Comparison of ENCODE assay signal across 37 mouse cellular contexts in the genomic region with DNA sequence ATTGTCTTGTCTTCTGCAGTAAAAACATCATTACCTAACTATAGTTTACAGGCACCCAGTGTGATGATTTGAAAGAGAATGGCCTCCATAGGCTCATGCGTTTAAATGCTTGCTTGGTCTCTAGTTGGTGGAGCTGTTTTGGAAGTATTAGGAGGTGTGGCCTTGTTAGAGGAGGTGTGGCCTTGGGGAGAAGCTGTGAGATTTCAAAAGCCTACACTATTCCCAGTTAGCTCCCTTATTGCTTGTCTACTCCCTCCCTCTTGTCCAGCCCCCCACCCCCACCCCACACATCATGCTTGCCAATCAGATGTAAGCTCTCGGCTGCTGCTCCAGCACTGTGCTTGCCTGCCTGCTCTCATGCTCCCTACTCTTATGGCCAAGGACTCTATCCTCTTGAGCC. TPM values are rescaled to one million over a fixed set of nuclear protein-coding genes. Genes with fewer than 3 reads are reported as not detected.
DNase-seq lines count a peak whose midpoint lies in the region; ATAC-seq and TF ChIP-seq lines count a peak whose summit lies in the region.
"Had no signal": no experiment of that assay in that cellular context is flagged by ENCODE, and none has a peak within 500 bp of the region (broad histone marks: within the 10 kb centered on the region; RNA-seq: fewer than 3 reads in every experiment).

No protein-coding gene starts in this region.

- ATAC-seq in hindbrain, embryonic 15.5 days (ENCODE audit: low FRiP score, low read depth), result no peak
- ATAC-seq in hindbrain, postnatal 0 days, result no peak
- ATAC-seq in midbrain, embryonic 13.5 days, result no peak
- ATAC-seq in midbrain, embryonic 14.5 days (ENCODE audit: low FRiP score, low TSS enrichment), result no peak
- ATAC-seq: forebrain, embryonic 13.5 days; inflammation-experienced regulatory T-cells, adult 6 months had no signal

- H3K27ac ChIP-seq in hindbrain, embryonic 15.5 days (replicated peaks), result no peak overlapping the region
- H3K27ac ChIP-seq in hindbrain, postnatal 0 days, result no peak overlapping the region
- H3K27ac ChIP-seq in midbrain, embryonic 13.5 days, result no peak overlapping the region
- H3K27ac ChIP-seq in midbrain, embryonic 14.5 days (replicated peaks; ENCODE audit: low read depth, low read length), result no peak overlapping the region
- no peak overlapping the region for H3K27ac ChIP-seq in embryonic facial prominence, embryonic 10.5 days (replicated peaks)
- H3K27ac ChIP-seq: embryonic facial prominence, embryonic 15.5 days; forebrain, embryonic 13.5 days; layer of hippocampus, adult 2 months; left cerebral cortex, adult 2 months; liver, embryonic 15.5 days; lung, embryonic 15.5 days had no signal

- TF ChIP-seq CTCF in hindbrain, postnatal 0 days (IDR thresholded peaks at IDR 0.05; ENCODE audit: low read depth), result no peak

- no peak overlapping the region for H3K9ac ChIP-seq in hindbrain, embryonic 15.5 days
- H3K9ac ChIP-seq in hindbrain, postnatal 0 days (replicated peaks; ENCODE audit: low read length), result no peak overlapping the region
- H3K9ac ChIP-seq in midbrain, embryonic 13.5 days (replicated peaks), result no peak overlapping the region
- no peak overlapping the region for H3K9ac ChIP-seq in midbrain, embryonic 14.5 days (replicated peaks; ENCODE audit: low read length)
- H3K9ac ChIP-seq: embryonic facial prominence, embryonic 15.5 days; liver, embryonic 15.5 days had no signal

- H3K36me3 ChIP-seq in hindbrain, embryonic 15.5 days, result peaks cover 38% of the 10 kb centered on the region
- H3K36me3 ChIP-seq in hindbrain, postnatal 0 days (ENCODE audit: insufficient read depth, low read length), result peaks cover 34% of the 10 kb centered on the region
- H3K36me3 ChIP-seq in midbrain, embryonic 13.5 days, result peaks cover 49% of the 10 kb centered on the region
- H3K36me3 ChIP-seq in midbrain, embryonic 14.5 days (ENCODE audit: control insufficient read depth, insufficient read depth, low read length), result peaks cover 48% of the 10 kb centered on the region
- peaks cover 55% of the 10 kb centered on the region for H3K36me3 ChIP-seq in embryonic facial prominence, embryonic 10.5 days (replicated peaks)

- 88% methylated on average over 2 of the region's 2 CpGs for WGBS in hindbrain, embryonic 15.5 days
- WGBS in hindbrain, postnatal 0 days, result 88% methylated on average over 2 of the region's 2 CpGs
- 90% methylated on average over 2 of the region's 2 CpGs for WGBS in midbrain, embryonic 13.5 days
- 96% methylated on average over 2 of the region's 2 CpGs for WGBS in midbrain, embryonic 14.5 days
- WGBS in embryonic facial prominence, embryonic 10.5 days, result 92% methylated on average over 2 of the region's 2 CpGs

- H3K27me3 ChIP-seq in hindbrain, embryonic 15.5 days, result no peaks in the 10 kb centered on the region
- no peaks in the 10 kb centered on the region for H3K27me3 ChIP-seq in hindbrain, postnatal 0 days (ENCODE audit: insufficient read depth, low read length)
- no peaks in the 10 kb centered on the region for H3K27me3 ChIP-seq in midbrain, embryonic 13.5 days
- H3K27me3 ChIP-seq in midbrain, embryonic 14.5 days (ENCODE audit: control insufficient read depth, insufficient read depth, low read length), result no peaks in the 10 kb centered on the region
- no peaks in the 10 kb centered on the region for H3K27me3 ChIP-seq in embryonic facial prominence, embryonic 10.5 days (replicated peaks; ENCODE audit: low read depth, poor library complexity, severe bottlenecking)
- H3K27me3 ChIP-seq: embryonic facial prominence, embryonic 15.5 days; forebrain, embryonic 13.5 days; heart, embryonic 12.5 days; liver, embryonic 15.5 days; lung, embryonic 15.5 days had no signal

- H3K4me1 ChIP-seq in hindbrain, embryonic 15.5 days (replicated peaks), result peaks cover 16% of the 10 kb centered on the region
- peaks cover 7% of the 10 kb centered on the region for H3K4me1 ChIP-seq in hindbrain, postnatal 0 days (ENCODE audit: insufficient read depth, low read length)
- peaks cover 11% of the 10 kb centered on the region for H3K4me1 ChIP-seq in midbrain, embryonic 13.5 days (replicated peaks)
- H3K4me1 ChIP-seq in midbrain, embryonic 14.5 days (ENCODE audit: control insufficient read depth, insufficient read depth, low read length), result peaks cover 6% of the 10 kb centered on the region
- peaks cover 9% of the 10 kb centered on the region for H3K4me1 ChIP-seq in embryonic facial prominence, embryonic 10.5 days

- no peak overlapping the region for H3K4me3 ChIP-seq in hindbrain, embryonic 15.5 days
- no peak overlapping the region for H3K4me3 ChIP-seq in hindbrain, postnatal 0 days (ENCODE audit: low read length)
- H3K4me3 ChIP-seq in midbrain, embryonic 13.5 days (replicated peaks), result peak overlapping the region; percentile 91; the same call in 1 of the 2 replicates
- no peak overlapping the region for H3K4me3 ChIP-seq in midbrain, embryonic 14.5 days (replicated peaks; ENCODE audit: low read depth, low read length)
- peak overlapping the region; percentile 73; the same call in 1 of the 2 replicates for H3K4me3 ChIP-seq in embryonic facial prominence, embryonic 10.5 days

- no peaks in the 10 kb centered on the region for H3K9me3 ChIP-seq in hindbrain, embryonic 15.5 days
- no peaks in the 10 kb centered on the region for H3K9me3 ChIP-seq in hindbrain, postnatal 0 days (ENCODE audit: low read length)
- no peaks in the 10 kb centered on the region for H3K9me3 ChIP-seq in midbrain, embryonic 13.5 days
- H3K9me3 ChIP-seq in midbrain, embryonic 14.5 days (ENCODE audit: control insufficient read depth, low read length), result no peaks in the 10 kb centered on the region
- H3K9me3 ChIP-seq in embryonic facial prominence, embryonic 10.5 days, result no peaks in the 10 kb centered on the region
- H3K9me3 ChIP-seq: embryonic facial prominence, embryonic 15.5 days; forebrain, embryonic 13.5 days; heart, embryonic 12.5 days; liver, embryonic 15.5 days; lung, embryonic 15.5 days had no signal

- 0 out of 2 replicates have a peak overlapping the region, but pooled peaks have one; percentile 69 for H3K4me2 ChIP-seq in hindbrain, embryonic 15.5 days
- H3K4me2 ChIP-seq in hindbrain, postnatal 0 days (ENCODE audit: low read depth, low read length), result no peak overlapping the region
- H3K4me2 ChIP-seq in midbrain, embryonic 13.5 days (replicated peaks), result no peak overlapping the region
- H3K4me2 ChIP-seq in midbrain, embryonic 14.5 days (ENCODE audit: low read length), result no peak overlapping the region

- DNase-seq in hindbrain, postnatal 0 days (ENCODE audit: low spot score), result no peak
- no peak for DNase-seq in midbrain, embryonic 14.5 days
- no peak for DNase-seq in embryonic facial prominence, embryonic 10.5 days (ENCODE audit: low spot score)
- DNase-seq in embryo, embryonic 10.5 days (ENCODE audit: low spot score), result no peak
- DNase-seq in adrenal gland, adult 2 months, result no peak
- DNase-seq: adrenal gland, postnatal 14 days; B cell, adult 2 months; cerebellum, adult 18-20 months; cerebellum, postnatal 10 days; gastrocnemius, postnatal 25 days; heart, adult 18-20 months; heart, postnatal 4 days; kidney, adult 11 months; kidney, postnatal 36 days; lung, postnatal 36 days; right cerebral cortex, adult 18-20 months; spleen, adult 18-20 months; thymus, postnatal 14 days had no signal

RNA-seq across cellular contexts. Expression of gene Plrg1, which starts 1.7 kb away (rescaled TPM):
- 92.6 and 99.3 TPM in 2 replicates for polyA plus RNA-seq in hindbrain, embryonic 15.5 days (2015; fragmentation: Nextera tagmentation; extraction: Ambion mirVana)
- 62.7 and 71.2 TPM in 2 replicates for total RNA-seq in hindbrain, postnatal 0 days (2014; rRNA removed)
- polyA plus RNA-seq in hindbrain, postnatal 0 days (2015; fragmentation: Nextera tagmentation; extraction: Ambion mirVana), result 74.8 and 77.7 TPM in 2 replicates
- polyA plus RNA-seq in midbrain, embryonic 13.5 days (2015; fragmentation: Nextera tagmentation; extraction: Ambion mirVana), result 115 and 119 TPM in 2 replicates
- polyA plus RNA-seq in midbrain, embryonic 14.5 days (2014; fragmentation: Nextera tagmentation; extraction: Ambion mirVana), result 103 and 119 TPM in 2 replicates
- polyA plus RNA-seq in embryonic facial prominence, embryonic 10.5 days (2016; fragmentation: Nextera tagmentation; extraction: Ambion mirVana), result 133 and 139 TPM in 2 replicates
- total RNA-seq in adrenal gland, adult 2 months (2021), result 10 to 100 TPM; 49.0 to 50.2 TPM
- 12.4 and 16.0 TPM in 2 replicates for polyA plus RNA-seq in adrenal gland, adult 2 months (2012; rRNA removed)

RNA-seq across cellular contexts. Expression of gene Fgb, which starts 7.4 kb away (rescaled TPM):
- polyA plus RNA-seq in hindbrain, embryonic 15.5 days (2015; fragmentation: Nextera tagmentation; extraction: Ambion mirVana), result 0.19 TPM in 1 of 2 replicates, not detected in the other
- total RNA-seq in hindbrain, postnatal 0 days (2014; rRNA removed), result not detected in 2 replicates
- polyA plus RNA-seq in hindbrain, postnatal 0 days (2015; fragmentation: Nextera tagmentation; extraction: Ambion mirVana), result not detected in 2 replicates
- polyA plus RNA-seq in midbrain, embryonic 13.5 days (2015; fragmentation: Nextera tagmentation; extraction: Ambion mirVana), result 0.11 TPM in 1 of 2 replicates, not detected in the other
- polyA plus RNA-seq in midbrain, embryonic 14.5 days (2014; fragmentation: Nextera tagmentation; extraction: Ambion mirVana), result not detected in 2 replicates
- not detected in 2 replicates for polyA plus RNA-seq in embryonic facial prominence, embryonic 10.5 days (2016; fragmentation: Nextera tagmentation; extraction: Ambion mirVana)
- total RNA-seq in adrenal gland, adult 2 months (2021), result 1 to 10 TPM in 1 of 2 experiments, under 1 TPM in 1; 0.28 to 5.6 TPM
- polyA plus RNA-seq in adrenal gland, adult 2 months (2012; rRNA removed), result 0.11 TPM in 1 of 2 replicates, not detected in the other
- total RNA-seq: common myeloid progenitor, adult 5-6 weeks; ES-E14; gastrocnemius, postnatal 25 days; heart, adult 18-20 months; layer of hippocampus, adult 2 months; layer of hippocampus, postnatal 14 days; left cerebral cortex, adult 2 months; left cerebral cortex, postnatal 25 days; megakaryocyte, adult 5-6 weeks had no signal
- polyA plus RNA-seq: forebrain, embryonic 13.5 days; frontal cortex, adult 2 months; inflammation-experienced regulatory T-cells, adult 6 months; midbrain, embryonic 11.5 days had no signal

RNA-seq across cellular contexts. Expression of gene Fga, which starts 31.2 kb away (rescaled TPM):
- 0.12 TPM in 1 of 2 replicates, not detected in the other for polyA plus RNA-seq in hindbrain, embryonic 15.5 days (2015; fragmentation: Nextera tagmentation; extraction: Ambion mirVana)
- not detected in 2 replicates for total RNA-seq in hindbrain, postnatal 0 days (2014; rRNA removed)
- not detected in 2 replicates for polyA plus RNA-seq in hindbrain, postnatal 0 days (2015; fragmentation: Nextera tagmentation; extraction: Ambion mirVana)
- polyA plus RNA-seq in midbrain, embryonic 13.5 days (2015; fragmentation: Nextera tagmentation; extraction: Ambion mirVana), result 0.09 TPM in 1 of 2 replicates, not detected in the other
- polyA plus RNA-seq in midbrain, embryonic 14.5 days (2014; fragmentation: Nextera tagmentation; extraction: Ambion mirVana), result 0.09 TPM in 1 of 2 replicates, not detected in the other
- not detected in 2 replicates for polyA plus RNA-seq in embryonic facial prominence, embryonic 10.5 days (2016; fragmentation: Nextera tagmentation; extraction: Ambion mirVana)
- total RNA-seq in adrenal gland, adult 2 months (2021), result 10 to 100 TPM in 1 of 2 experiments, under 1 TPM in 1; 0.66 to 13.3 TPM
- polyA plus RNA-seq in adrenal gland, adult 2 months (2012; rRNA removed), result 0.12 TPM in 1 of 2 replicates, not detected in the other
- total RNA-seq: common myeloid progenitor, adult 5-6 weeks; ES-E14; gastrocnemius, postnatal 25 days; heart, adult 18-20 months; layer of hippocampus, adult 2 months; layer of hippocampus, postnatal 14 days; left cerebral cortex, adult 2 months; left cerebral cortex, postnatal 25 days; megakaryocyte, adult 5-6 weeks had no signal
- polyA plus RNA-seq: forebrain, embryonic 13.5 days; inflammation-experienced regulatory T-cells, adult 6 months; midbrain, embryonic 11.5 days; urinary bladder, adult 2 months had no signal

RNA-seq across cellular contexts. Expression of gene Fgg, which starts 49.5 kb away (rescaled TPM):
- 0.91 TPM in 1 of 2 replicates, not detected in the other for polyA plus RNA-seq in hindbrain, embryonic 15.5 days (2015; fragmentation: Nextera tagmentation; extraction: Ambion mirVana)
- total RNA-seq in hindbrain, postnatal 0 days (2014; rRNA removed), result not detected in 2 replicates
- 0.08 and 0.13 TPM in 2 replicates for polyA plus RNA-seq in hindbrain, postnatal 0 days (2015; fragmentation: Nextera tagmentation; extraction: Ambion mirVana)
- 0.71 TPM in 1 of 2 replicates, not detected in the other for polyA plus RNA-seq in midbrain, embryonic 13.5 days (2015; fragmentation: Nextera tagmentation; extraction: Ambion mirVana)
- polyA plus RNA-seq in midbrain, embryonic 14.5 days (2014; fragmentation: Nextera tagmentation; extraction: Ambion mirVana), result not detected in 2 replicates
- 0.16 and 0.18 TPM in 2 replicates for polyA plus RNA-seq in embryonic facial prominence, embryonic 10.5 days (2016; fragmentation: Nextera tagmentation; extraction: Ambion mirVana)
- total RNA-seq in adrenal gland, adult 2 months (2021), result 10 to 100 TPM in 1 of 2 experiments, under 1 TPM in 1; 0.38 to 10.9 TPM
- polyA plus RNA-seq in adrenal gland, adult 2 months (2012; rRNA removed), result 0.63 TPM in 1 of 2 replicates, not detected in the other
- total RNA-seq: common myeloid progenitor, adult 5-6 weeks; gastrocnemius, postnatal 25 days; heart, adult 18-20 months; layer of hippocampus, postnatal 14 days; left cerebral cortex, adult 2 months; left cerebral cortex, postnatal 25 days; megakaryocyte, adult 5-6 weeks had no signal
- polyA plus RNA-seq: embryonic facial prominence, embryonic 15.5 days; forebrain, embryonic 13.5 days; frontal cortex, adult 2 months; inflammation-experienced regulatory T-cells, adult 6 months; kidney, embryonic 14.5 days; midbrain, embryonic 11.5 days; urinary bladder, adult 2 months had no signal

Comparison
In these comparisons a context has a peak if more than half of its experiments do, and no peak if none do; other contexts are left out.
1. H3K4me3 ChIP-seq: peak in midbrain, embryonic 13.5 days (single experiment) and embryonic facial prominence, embryonic 10.5 days (single experiment); none in hindbrain, embryonic 15.5 days (single experiment), hindbrain, postnatal 0 days (single experiment) and midbrain, embryonic 14.5 days (single experiment).